Mouse (Mus musculus) lung, embryonic 16.5 days (tissue): ENCODE data around the gene Smim24. TPM values are rescaled to one million over a fixed set of nuclear protein-coding genes. Genes with fewer than 3 reads are reported as not detected.
A peak's percentile ranks its signal among the peaks of the same experiment; 100 is the strongest.

ENCODE experiments used
- ATAC-seq: fragments of 200-750 bp; cut with Nextera tagmentation; 2 replicates; pipeline ENCODE4 v1.8.0; 2017; ENCODE audit warnings: low read depth, mild to moderate bottlenecking, moderate library complexity
- H3K27ac ChIP-seq: fragments of 300-500 bp; sonication (generic); 2 replicates; pipeline ENCODE4 v1.5.1; 2014; ENCODE audit warnings: mild to moderate bottlenecking, control low read depth, low read length
- H3K27me3 ChIP-seq: fragments of 300-500 bp; sonication (generic); 2 replicates; pipeline ENCODE4 v1.6.1; 2014; ENCODE audit warnings: low read depth, low read length, mixed read lengths; ENCODE audit not compliant: control insufficient read depth, insufficient read depth
- H3K36me3 ChIP-seq: fragments of 300-500 bp; sonication (generic); 2 replicates; pipeline ENCODE4 v1.6.1; 2014; ENCODE audit warnings: low read length; ENCODE audit not compliant: control insufficient read depth, insufficient read depth
- H3K4me1 ChIP-seq: fragments of 300-500 bp; sonication (generic); replicated peaks from 2 replicates; pipeline ENCODE4 v1.6.1; 2014; ENCODE audit warnings: low read length, mixed read lengths; ENCODE audit not compliant: control insufficient read depth, insufficient read depth
- H3K4me2 ChIP-seq: fragments of 300-500 bp; sonication (generic); 2 replicates; pipeline ENCODE4 v1.6.1; 2014; ENCODE audit warnings: low read depth, low read length, control low read depth
- H3K4me3 ChIP-seq: fragments of 300-500 bp; sonication (generic); 2 replicates; pipeline ENCODE4 v1.5.1; 2014; ENCODE audit warnings: mild to moderate bottlenecking, low read length, control low read depth
- H3K9ac ChIP-seq: fragments of 300-500 bp; sonication (generic); 2 replicates; pipeline ENCODE4 v1.6.1; 2014; ENCODE audit warnings: low read length, control low read depth
- H3K9me3 ChIP-seq: fragments of 300-500 bp; sonication (generic); 2 replicates; pipeline ENCODE4 v1.6.1; 2016; ENCODE audit warnings: low read length; ENCODE audit not compliant: control insufficient read depth
- WGBS: fragments of 180-500 bp; shearing (Covaris S2); extraction: QIAGEN DNeasy Blood & Tissue Kit; methylation state at CpG from one replicate; pipeline ENCODE4 v1.1.7; 2014; 5-methylcytosine and 5-hydroxymethylcytosine counted together
- polyA plus RNA-seq: library from polyadenylated mRNA; unstranded; fragments of >200 nt; fragmentation: Nextera tagmentation; extraction: Ambion mirVana; gene quantifications from 2 replicates; pipeline ENCODE4 v1.2.1, GENCODE M21; 2015

Gene Smim24
- polyA plus RNA-seq, 1 experiment from 2014 or later = 7.9 TPM

DNA sequence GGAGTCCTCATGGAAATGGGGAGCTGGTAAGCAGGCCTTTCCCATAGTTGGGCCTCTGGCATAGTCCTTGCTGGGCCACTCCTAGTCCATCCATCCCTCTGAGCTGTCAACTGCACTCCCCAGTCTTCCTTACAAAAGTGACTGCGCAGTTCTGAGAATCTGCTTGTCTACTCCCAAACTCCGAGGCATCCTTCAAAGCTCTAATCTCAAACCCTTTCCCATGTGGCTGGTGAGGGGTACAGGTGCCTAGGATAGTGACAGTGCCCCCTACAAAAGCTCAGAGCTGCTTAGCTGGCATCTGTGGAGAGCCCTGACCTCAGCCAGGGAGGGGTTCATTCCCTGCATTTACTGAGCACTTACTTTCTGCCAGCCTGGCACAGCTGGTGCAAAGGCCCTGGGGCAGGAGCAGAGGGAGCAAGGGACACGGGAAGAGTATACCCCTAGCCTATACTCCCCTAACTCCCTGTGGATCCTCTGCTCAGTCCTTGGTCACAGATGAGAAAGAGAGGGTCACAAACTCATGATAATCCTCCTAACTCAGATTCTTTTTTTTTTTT, 29.9 kb downstream of the Smim24 start:
- Histone ChIP-seq H3K9ac (no peak overlapping the region), H3K4me1 (peaks cover 39% of the 10 kb centered on the region)
- ATAC-seq = no peak

DNA sequence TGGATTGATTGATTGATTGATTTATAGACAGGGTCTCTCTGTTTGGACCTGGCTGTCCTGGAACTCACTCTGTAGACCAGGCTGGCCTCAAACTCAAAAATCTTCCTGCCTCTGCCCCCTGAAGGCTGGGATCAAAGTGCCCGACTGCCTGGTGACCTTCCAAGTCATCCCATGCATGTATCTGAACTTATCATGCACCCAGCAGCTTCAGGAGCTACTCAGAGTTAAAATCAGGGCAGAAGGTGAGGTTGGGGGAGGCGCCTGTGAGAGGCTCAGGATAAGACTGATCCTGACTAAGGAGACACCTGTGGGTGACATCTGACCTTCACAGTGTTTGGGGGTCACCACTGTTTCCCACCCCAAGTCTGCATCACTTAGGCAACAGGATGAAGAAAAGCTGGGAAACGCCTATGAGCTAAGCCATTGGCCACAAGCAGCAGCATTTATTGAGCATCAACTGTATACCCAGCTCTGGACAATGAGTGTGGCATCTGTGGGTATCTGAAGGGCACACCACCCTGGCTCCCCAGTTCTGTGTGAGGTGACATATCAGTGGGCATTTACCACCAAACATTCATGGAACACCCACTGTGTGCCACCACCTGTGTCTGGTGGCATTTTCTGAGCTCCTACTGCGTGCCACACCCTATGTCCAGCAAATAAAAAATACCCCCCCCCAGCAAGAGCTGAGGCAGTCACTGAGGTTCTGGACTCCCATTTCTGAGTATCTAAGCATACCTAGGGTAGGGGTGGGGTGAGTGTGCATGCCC, 30.8 kb downstream of the Smim24 start:
- no peak for ATAC-seq
- H3K4me2 ChIP-seq = peak overlapping the region; percentile 92
- H3K4me3 ChIP-seq = peak overlapping the region; percentile 77
- H3K27ac ChIP-seq = peak overlapping the region; percentile 80
- H3K27me3 ChIP-seq = no peaks in the 10 kb centered on the region
- H3K9ac ChIP-seq = peak overlapping the region; percentile 60
- no peaks in the 10 kb centered on the region for H3K9me3 ChIP-seq
- H3K4me1 ChIP-seq = peaks cover 32% of the 10 kb centered on the region
- peaks cover 7% of the 10 kb centered on the region for H3K36me3 ChIP-seq
- WGBS = 64% methylated on average over 4 of the region's 4 CpGs

More for the DNA sequence above, 29.9 kb downstream of the Smim24 start:
- Histone ChIP-seq H3K36me3 (peaks cover 7% of the 10 kb centered on the region), H3K4me3 (no peak overlapping the region), H3K9me3 (no peaks in the 10 kb centered on the region), H3K4me2 (no peak overlapping the region), H3K27ac (no peak overlapping the region), H3K27me3 (no peaks in the 10 kb centered on the region)
- WGBS = 75% methylated on average over 3 of the region's 3 CpGs

DNA sequence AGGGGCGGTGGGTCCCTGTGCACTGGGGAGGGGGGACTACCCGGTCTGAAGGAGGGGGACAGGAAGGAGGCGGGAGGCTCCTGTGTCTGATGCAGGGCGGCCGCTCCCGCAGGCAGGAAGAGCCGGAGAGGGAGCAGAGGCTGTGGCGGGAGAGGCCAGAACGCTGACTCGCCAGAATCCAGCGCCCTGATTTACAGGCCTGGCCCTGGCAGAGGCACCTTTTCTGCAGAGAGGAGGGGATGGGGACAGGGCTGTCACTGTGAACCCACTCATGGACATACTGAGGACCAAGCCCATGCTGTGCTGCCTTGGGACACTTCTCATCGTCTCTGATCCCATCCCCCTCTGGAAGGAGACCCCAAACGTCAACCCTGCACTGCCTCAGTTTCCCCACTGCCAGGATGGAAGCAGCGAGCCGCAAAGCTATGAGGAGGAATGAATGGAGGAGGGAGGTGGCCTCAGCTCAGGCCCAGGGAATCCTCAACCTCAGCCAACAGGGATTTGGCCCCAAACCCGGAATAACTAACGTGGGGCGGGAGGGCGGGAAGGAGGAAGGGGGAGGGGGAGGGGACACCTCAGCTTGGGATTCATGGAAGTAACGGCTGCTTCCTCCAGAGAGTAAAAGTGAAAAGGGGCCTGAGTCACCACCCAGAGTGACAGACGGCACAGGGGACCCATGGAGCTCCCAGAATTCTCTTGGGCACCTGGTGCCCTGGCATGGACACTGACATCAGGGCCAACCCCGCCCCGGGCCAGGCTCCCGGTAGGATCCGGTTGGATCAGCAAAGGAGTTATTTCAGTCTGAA, 31.6 kb downstream of the Smim24 start:
- Histone ChIP-seq H3K27ac (peak overlapping the region; percentile 81), H3K36me3 (peaks cover 7% of the 10 kb centered on the region), H3K4me1 (peaks cover 31% of the 10 kb centered on the region), H3K4me2 (peak overlapping the region; percentile 92), H3K9me3 (no peaks in the 10 kb centered on the region), H3K4me3 (peak overlapping the region; percentile 77), H3K27me3 (no peaks in the 10 kb centered on the region), H3K9ac (peak overlapping the region; percentile 60)
- WGBS = 7% methylated on average over 25 of the region's 25 CpGs
- peak; percentile 31 for ATAC-seq

DNA sequence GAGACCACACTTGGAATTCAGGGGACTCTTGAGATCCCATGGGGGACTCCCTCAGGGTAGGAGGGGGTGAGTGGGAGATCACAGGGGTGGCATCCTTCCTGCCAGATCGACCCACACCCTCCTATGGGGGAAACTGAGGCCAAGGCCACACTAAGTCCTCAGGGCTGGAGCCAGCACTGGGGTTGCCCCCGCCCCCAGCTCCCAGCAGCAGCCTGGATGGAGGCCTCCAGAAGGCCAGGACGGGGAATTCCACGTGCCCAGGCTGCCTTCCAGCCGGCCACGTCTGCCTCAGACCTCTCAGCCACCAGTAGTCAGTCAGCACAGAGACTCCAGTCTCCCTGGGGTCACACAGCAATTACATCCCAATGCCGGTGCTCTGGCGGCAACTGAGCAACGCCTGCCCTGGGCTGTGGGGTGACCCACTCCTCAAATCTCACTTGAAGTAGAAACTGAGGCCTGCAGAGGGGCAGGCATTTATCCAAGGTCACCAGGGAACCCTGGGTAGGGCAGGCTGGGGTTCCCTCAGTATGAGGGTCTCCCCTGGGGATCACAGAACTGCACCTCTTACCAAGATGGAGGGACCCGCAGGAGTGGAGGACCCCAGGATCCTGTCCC, 32.5 kb downstream of the Smim24 start:
- 26% methylated on average over 10 of the region's 10 CpGs for WGBS
- Histone ChIP-seq H3K9ac (peak overlapping the region; percentile 60), H3K9me3 (no peaks in the 10 kb centered on the region), H3K27me3 (no peaks in the 10 kb centered on the region), H3K27ac (peak overlapping the region; percentile 81), H3K4me1 (peaks cover 28% of the 10 kb centered on the region), H3K4me3 (peak overlapping the region; percentile 77), H3K36me3 (peaks cover under 1% of the 10 kb centered on the region), H3K4me2 (peak overlapping the region; percentile 92)
- no peak for ATAC-seq

DNA sequence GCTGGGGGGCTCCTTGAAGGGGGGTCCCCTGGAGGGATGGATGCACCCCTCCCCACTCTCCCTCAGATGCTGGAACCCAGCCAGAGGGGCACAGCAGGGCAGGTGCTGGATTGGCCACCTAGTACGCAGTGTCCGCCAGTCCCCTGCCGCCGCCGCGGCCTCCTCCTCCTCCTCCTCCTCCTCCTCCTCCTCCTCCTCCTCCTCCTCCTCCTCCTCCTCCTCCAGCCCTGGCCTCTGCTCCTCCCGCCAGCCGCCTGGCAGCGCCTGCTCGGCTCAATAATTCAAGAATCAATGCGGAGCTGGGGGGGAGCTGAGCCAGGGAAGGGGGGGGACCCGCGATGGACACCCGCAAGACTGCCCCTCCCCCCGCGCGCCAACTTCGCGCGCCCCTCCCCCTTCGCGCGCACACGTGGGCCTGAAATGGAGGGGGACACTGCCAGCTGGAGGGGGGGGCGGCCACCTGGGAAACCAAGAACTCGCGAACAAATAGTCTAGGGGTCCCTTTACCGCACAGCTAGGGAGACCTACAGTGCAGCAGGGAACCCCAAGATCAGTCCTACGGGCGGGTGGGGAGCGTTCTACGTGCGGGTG, 33.3 kb downstream of the Smim24 start:
- no peak for ATAC-seq

DNA sequence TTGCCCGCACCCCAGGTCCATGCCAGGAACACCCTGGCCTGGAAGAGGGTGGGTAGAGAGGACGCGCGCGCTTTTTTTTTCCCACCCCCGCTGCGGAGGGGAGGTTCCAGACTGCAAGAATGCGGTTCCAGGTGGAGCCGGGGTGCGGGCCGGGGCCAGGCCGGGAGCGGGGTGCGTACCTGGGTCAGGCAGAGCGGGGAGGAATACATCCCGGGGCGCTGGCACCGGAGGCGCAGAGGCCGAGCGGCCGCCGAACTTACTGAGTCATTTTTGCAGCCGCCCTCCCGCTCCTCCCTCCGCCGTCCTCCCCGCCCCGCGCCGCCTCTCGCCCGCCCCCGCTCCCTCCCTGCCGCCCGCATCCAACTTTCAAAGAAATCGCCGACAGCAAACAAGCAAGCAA, 34.0 kb downstream of the Smim24 start:
- H3K27me3 ChIP-seq = no peaks in the 10 kb centered on the region
- peak overlapping the region; percentile 92 for H3K4me2 ChIP-seq
- H3K4me3 ChIP-seq = peak overlapping the region; percentile 77
- 1% methylated on average over 34 of the region's 38 CpGs for WGBS
- peak overlapping the region; percentile 91 for H3K9ac ChIP-seq
- ATAC-seq = no peak
- no peaks in the 10 kb centered on the region for H3K9me3 ChIP-seq
- peak overlapping the region; percentile 70 for H3K27ac ChIP-seq
- H3K36me3 ChIP-seq = no peaks in the 10 kb centered on the region
- H3K4me1 ChIP-seq = peaks cover 37% of the 10 kb centered on the region

More for the DNA sequence above, 33.3 kb downstream of the Smim24 start:
- H3K4me3 ChIP-seq = peak overlapping the region; percentile 77
- peak overlapping the region; percentile 92 for H3K4me2 ChIP-seq
- 1% methylated on average over 14 of the region's 33 CpGs for WGBS
- no peaks in the 10 kb centered on the region for H3K9me3 ChIP-seq
- no peaks in the 10 kb centered on the region for H3K36me3 ChIP-seq
- peak overlapping the region; percentile 70 for H3K27ac ChIP-seq
- H3K9ac ChIP-seq = peak overlapping the region; percentile 91
- peaks cover 32% of the 10 kb centered on the region for H3K4me1 ChIP-seq
- no peaks in the 10 kb centered on the region for H3K27me3 ChIP-seq

DNA sequence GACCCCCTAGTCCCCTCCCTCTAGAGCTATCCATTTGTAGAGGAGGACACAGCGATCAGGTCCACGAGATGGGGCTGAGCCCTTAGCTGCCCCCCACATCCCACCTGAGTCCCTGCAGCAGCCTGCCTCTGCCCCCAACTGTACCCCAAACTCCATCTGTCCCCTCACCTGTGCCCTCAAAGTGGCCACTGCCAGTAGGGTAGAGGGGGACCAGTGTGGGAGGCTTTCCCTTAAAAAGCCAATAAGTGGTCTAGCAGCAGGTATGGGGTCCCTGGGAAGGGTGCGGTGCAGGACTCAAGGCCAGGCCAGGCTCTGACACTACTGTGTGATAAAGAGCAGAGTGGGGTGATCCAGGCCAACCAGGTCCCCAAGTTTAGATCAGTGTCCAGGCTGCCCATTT, 34.5 kb downstream of the Smim24 start:
- 28% methylated on average over 3 of the region's 3 CpGs for WGBS
- Histone ChIP-seq H3K27ac (no peak overlapping the region), H3K36me3 (no peaks in the 10 kb centered on the region), H3K9me3 (no peaks in the 10 kb centered on the region), H3K27me3 (no peaks in the 10 kb centered on the region), H3K4me3 (peak overlapping the region; percentile 77), H3K4me1 (peaks cover 37% of the 10 kb centered on the region), H3K4me2 (peak overlapping the region; percentile 92), H3K9ac (peak overlapping the region; percentile 91)
- ATAC-seq = no peak

DNA sequence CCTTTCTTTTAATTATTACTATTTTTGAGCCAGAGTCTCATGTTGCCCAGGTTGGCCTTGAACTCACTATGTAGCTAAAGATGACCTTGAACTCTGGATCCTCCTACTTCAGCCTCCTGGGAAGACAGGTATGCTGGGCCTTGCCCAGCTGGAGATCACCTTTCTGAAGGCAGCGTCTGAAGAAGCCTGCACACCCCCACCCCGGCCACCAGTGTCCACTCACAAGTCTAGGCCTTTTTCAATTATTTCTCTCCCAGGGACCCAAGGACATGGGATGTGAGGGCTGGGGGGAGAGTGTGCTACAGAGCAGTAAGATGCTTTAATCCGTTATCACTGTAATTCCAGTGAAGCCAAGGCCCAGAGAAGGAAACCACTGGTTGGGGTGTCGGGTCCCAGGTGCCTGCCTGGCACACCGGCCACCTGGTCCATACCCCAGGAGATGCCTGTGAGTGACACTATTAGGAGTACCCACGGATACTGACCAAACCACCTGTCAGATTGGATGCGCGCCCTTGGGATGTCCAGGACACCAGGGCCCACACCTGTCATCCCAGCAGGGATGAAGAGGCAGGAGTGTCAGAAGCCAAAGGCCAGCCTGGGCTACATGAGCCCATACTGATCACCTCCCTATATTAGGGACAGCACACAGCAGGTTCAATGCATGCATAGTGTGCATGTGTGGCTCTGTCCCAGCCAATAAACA, 35.1 kb downstream of the Smim24 start:
- 80% methylated on average over 8 of the region's 8 CpGs for WGBS
- no peak for ATAC-seq
- Histone ChIP-seq H3K4me1 (peaks cover 37% of the 10 kb centered on the region), H3K9ac (no peak overlapping the region), H3K4me3 (no peak overlapping the region), H3K36me3 (no peaks in the 10 kb centered on the region), H3K9me3 (no peaks in the 10 kb centered on the region), H3K4me2 (no peak overlapping the region), H3K27ac (no peak overlapping the region), H3K27me3 (no peaks in the 10 kb centered on the region)
